Mouse (Mus musculus): ENCODE measurements around the gene Hnrnpc.

DNA sequence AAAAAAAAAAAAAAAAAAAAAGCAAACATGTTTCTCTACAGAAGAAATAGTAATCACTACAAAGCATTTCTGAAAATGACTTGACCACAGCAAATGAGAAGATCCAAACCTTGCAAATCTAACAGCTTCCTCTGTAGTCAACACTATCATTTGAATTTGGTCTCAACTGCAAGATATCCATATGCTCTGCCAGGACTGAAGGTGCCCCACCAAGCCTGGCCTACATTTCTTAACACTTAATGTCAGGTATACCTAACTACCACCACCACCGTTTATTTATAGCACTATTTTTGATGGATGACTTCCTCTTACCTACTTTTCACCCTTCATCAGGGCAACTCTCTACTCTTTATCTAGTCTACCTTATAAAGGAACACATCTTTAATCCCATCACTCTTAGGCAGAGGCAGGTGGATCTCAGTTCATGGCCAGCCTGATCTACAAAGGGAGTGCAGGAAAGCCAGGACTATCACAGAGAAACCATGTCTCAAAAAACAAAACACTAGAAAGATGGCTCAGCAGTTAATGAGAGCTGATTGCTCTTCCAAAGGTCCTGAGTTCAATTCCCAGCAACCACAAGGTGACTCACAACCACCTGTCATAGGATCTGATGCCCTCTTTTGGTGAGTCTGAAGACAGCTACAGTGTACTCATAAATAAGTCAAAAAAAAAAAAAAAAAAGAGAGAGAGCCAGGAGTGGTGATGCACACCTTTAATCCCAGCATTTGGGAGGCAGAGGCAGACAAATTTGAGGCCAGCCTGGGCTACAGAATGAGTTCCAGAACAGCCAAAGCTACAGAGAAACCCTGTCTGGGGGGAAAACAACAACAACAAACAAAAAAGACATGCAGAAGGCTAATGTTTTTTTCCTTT is 2.3 kb downstream of the Hnrnpc start:
- TF ChIP-seq CTCF (IDR thresholded peaks at IDR 0.05; ENCODE audit: low read depth): peak; percentile 10; the same call in 1 of the 2 replicates
- no peak for TF ChIP-seq EP300 (IDR thresholded peaks at IDR 0.05; ENCODE audit: low read depth)

Data from liver, postnatal 0 days (tissue).